Mouse (Mus musculus): ENCODE data around the gene Vmn1r49.

- TF ChIP-seq POLR2A (IDR thresholded peaks at IDR 0.05; ENCODE audit: low read depth, low read length) (no peak), CTCF (IDR thresholded peaks at IDR 0.05; ENCODE audit: extremely low read depth, insufficient read depth, insufficient read length, insufficient replicate concordance) (no peak)
These were observed 22.3 kb upstream of the Vmn1r49 start for GRCm38 (mm10) chr6:90100566-90100965.

Data from spleen, adult 2 months (tissue).